Mouse (Mus musculus): ENCODE data around the gene Usp54. TPM values are rescaled to one million over a fixed set of nuclear protein-coding genes. Genes with fewer than 3 reads are reported as not detected.

The Usp54 gene
- polyA plus RNA-seq, 1 experiment from 2014 or later = 6.1 TPM

- Histone ChIP-seq H3K9ac (ENCODE audit: low read length) (no peak overlapping the region), H3K4me3 (ENCODE audit: control insufficient read depth in 1 of 2, insufficient read depth in 1 of 2, low read depth in 1 of 2, low read length in 2 of 2) (no peak overlapping the region), H3K27ac (replicated peaks in 1 of 2; ENCODE audit: control insufficient read depth in 1 of 2, insufficient read depth in 1 of 2, low read depth in 2 of 2, low read length in 2 of 2) (no peak overlapping the region), H3K36me3 (ENCODE audit: control insufficient read depth, insufficient read depth, low read length) (peaks cover 67% of the 10 kb centered on the region), H3K4me1 (ENCODE audit: control insufficient read depth in 2 of 2, insufficient read depth in 2 of 2, low read length in 2 of 2) (peaks cover 0 to 6% of the 10 kb centered on the region in 2 experiments; a peak in 2 of 4 replicates), H3K4me2 (ENCODE audit: low read length) (no peak overlapping the region), H3K27me3 (ENCODE audit: control insufficient read depth, insufficient read depth, low read length) (no peaks in the 10 kb centered on the region), H3K9me3 (ENCODE audit: control insufficient read depth, low read length) (no peaks in the 10 kb centered on the region)
- ATAC-seq (ENCODE audit: insufficient number of reproducible peaks, insufficient read depth, low FRiP score, low read depth) = no peak
- 98% methylated on average over 2 of the region's 2 CpGs for WGBS
Measured at GRCm38 (mm10) chr14:20550136-20550535, 90.7 kb downstream of the Usp54 start.

- H3K4me1 ChIP-seq (ENCODE audit: control insufficient read depth in 2 of 2, insufficient read depth in 2 of 2, low read length in 2 of 2) = peaks cover 0 to 19% of the 10 kb centered on the region in 2 experiments; a peak in 2 of 4 replicates
- H3K27me3 ChIP-seq (ENCODE audit: control insufficient read depth, insufficient read depth, low read length) = no peaks in the 10 kb centered on the region
- H3K4me2 ChIP-seq (ENCODE audit: low read length) = peak within 1 kb of the TSS; percentile 72
- peaks cover 37% of the 10 kb centered on the region for H3K36me3 ChIP-seq (ENCODE audit: control insufficient read depth, insufficient read depth, low read length)
- peak; percentile 86 for ATAC-seq (ENCODE audit: insufficient number of reproducible peaks, insufficient read depth, low FRiP score, low read depth)
- WGBS = under 1% methylated on average over 29 of the region's 29 CpGs
- H3K4me3 ChIP-seq (ENCODE audit: control insufficient read depth in 1 of 2, insufficient read depth in 1 of 2, low read depth in 1 of 2, low read length in 2 of 2) = peak within 1 kb of the TSS; percentile 66 to 70
- no peaks in the 10 kb centered on the region for H3K9me3 ChIP-seq (ENCODE audit: control insufficient read depth, low read length)
- H3K27ac ChIP-seq (replicated peaks in 1 of 2; ENCODE audit: control insufficient read depth in 1 of 2, insufficient read depth in 1 of 2, low read depth in 2 of 2, low read length in 2 of 2) = peak within 1 kb of the TSS; percentile 92 to 99
- H3K9ac ChIP-seq (ENCODE audit: low read length) = peak within 1 kb of the TSS; percentile 79
Measured at GRCm38 (mm10) chr14:20546415-20546814, 94.4 kb downstream of the Usp54 start, which contains the start of gene Ppp3cb. Gene Ppp3cb (minus strand): TSS chr14:20546573.

GRCm38 (mm10) chr14:20545529-20546331 is 95.1 kb downstream of the Usp54 start:
- peak overlapping the region; percentile 72 for H3K4me2 ChIP-seq (ENCODE audit: low read length)
- H3K4me1 ChIP-seq (ENCODE audit: control insufficient read depth in 2 of 2, insufficient read depth in 2 of 2, low read length in 2 of 2) = peaks cover 0 to 19% of the 10 kb centered on the region in 2 experiments; a peak in 2 of 4 replicates
- H3K36me3 ChIP-seq (ENCODE audit: control insufficient read depth, insufficient read depth, low read length) = peaks cover 30% of the 10 kb centered on the region
- peak; percentile 99 for ATAC-seq (ENCODE audit: insufficient number of reproducible peaks, insufficient read depth, low FRiP score, low read depth)
- peak overlapping the region; percentile 79 for H3K9ac ChIP-seq (ENCODE audit: low read length)
- no peaks in the 10 kb centered on the region for H3K27me3 ChIP-seq (ENCODE audit: control insufficient read depth, insufficient read depth, low read length)
- peak overlapping the region; percentile 66 to 70 for H3K4me3 ChIP-seq (ENCODE audit: control insufficient read depth in 1 of 2, insufficient read depth in 1 of 2, low read depth in 1 of 2, low read length in 2 of 2)
- H3K9me3 ChIP-seq (ENCODE audit: control insufficient read depth, low read length) = no peaks in the 10 kb centered on the region
- H3K27ac ChIP-seq (replicated peaks in 1 of 2; ENCODE audit: control insufficient read depth in 1 of 2, insufficient read depth in 1 of 2, low read depth in 2 of 2, low read length in 2 of 2) = peak overlapping the region; percentile 92 to 99
- 1% methylated on average over 47 of the region's 67 CpGs for WGBS

- Histone ChIP-seq H3K9me3 (ENCODE audit: control insufficient read depth, low read length) (no peaks in the 10 kb centered on the region), H3K4me3 (ENCODE audit: control insufficient read depth in 1 of 2, insufficient read depth in 1 of 2, low read depth in 1 of 2, low read length in 2 of 2) (peak overlapping the region in 1 of 2 experiments; percentile 70; a peak in 2 of 4 replicates), H3K27me3 (ENCODE audit: control insufficient read depth, insufficient read depth, low read length) (no peaks in the 10 kb centered on the region), H3K36me3 (ENCODE audit: control insufficient read depth, insufficient read depth, low read length) (peaks cover 20% of the 10 kb centered on the region), H3K9ac (ENCODE audit: low read length) (peak overlapping the region; percentile 79), H3K4me2 (ENCODE audit: low read length) (peak overlapping the region; percentile 72), H3K4me1 (ENCODE audit: control insufficient read depth in 2 of 2, insufficient read depth in 2 of 2, low read length in 2 of 2) (peaks cover 0 to 19% of the 10 kb centered on the region in 2 experiments; a peak in 2 of 4 replicates), H3K27ac (replicated peaks in 1 of 2; ENCODE audit: control insufficient read depth in 1 of 2, insufficient read depth in 1 of 2, low read depth in 2 of 2, low read length in 2 of 2) (no peak overlapping the region)
- no peak for ATAC-seq (ENCODE audit: insufficient number of reproducible peaks, insufficient read depth, low FRiP score, low read depth)
- 72% methylated on average over 7 of the region's 7 CpGs for WGBS
Measured at GRCm38 (mm10) chr14:20544467-20545411, 96.1 kb downstream of the Usp54 start.

GRCm38 (mm10) chr14:20529643-20530042 is 111.2 kb downstream of the Usp54 start:
- Histone ChIP-seq H3K9ac (ENCODE audit: low read length) (no peak overlapping the region), H3K27me3 (ENCODE audit: control insufficient read depth, insufficient read depth, low read length) (no peaks in the 10 kb centered on the region), H3K4me3 (ENCODE audit: control insufficient read depth in 1 of 2, insufficient read depth in 1 of 2, low read depth in 1 of 2, low read length in 2 of 2) (no peak overlapping the region), H3K4me2 (ENCODE audit: low read length) (no peak overlapping the region), H3K4me1 (ENCODE audit: control insufficient read depth in 2 of 2, insufficient read depth in 2 of 2, low read length in 2 of 2) (no peaks in the 10 kb centered on the region), H3K36me3 (ENCODE audit: control insufficient read depth, insufficient read depth, low read length) (peaks cover 20% of the 10 kb centered on the region), H3K9me3 (ENCODE audit: control insufficient read depth, low read length) (no peaks in the 10 kb centered on the region), H3K27ac (replicated peaks in 1 of 2; ENCODE audit: control insufficient read depth in 1 of 2, insufficient read depth in 1 of 2, low read depth in 2 of 2, low read length in 2 of 2) (no peak overlapping the region)
- ATAC-seq (ENCODE audit: insufficient number of reproducible peaks, insufficient read depth, low FRiP score, low read depth) = no peak
- WGBS = 84% methylated on average over 4 of the region's 4 CpGs

GRCm38 (mm10) chr14:20520179-20520578 is 120.7 kb downstream of the Usp54 start:
- H3K4me1 ChIP-seq (ENCODE audit: control insufficient read depth in 2 of 2, insufficient read depth in 2 of 2, low read length in 2 of 2) = no peaks in the 10 kb centered on the region
- no peak overlapping the region for H3K4me2 ChIP-seq (ENCODE audit: low read length)
- no peaks in the 10 kb centered on the region for H3K9me3 ChIP-seq (ENCODE audit: control insufficient read depth, low read length)
- 96% methylated on average over 2 of the region's 2 CpGs for WGBS
- no peaks in the 10 kb centered on the region for H3K27me3 ChIP-seq (ENCODE audit: control insufficient read depth, insufficient read depth, low read length)
- peaks cover 69% of the 10 kb centered on the region for H3K36me3 ChIP-seq (ENCODE audit: control insufficient read depth, insufficient read depth, low read length)
- no peak overlapping the region for H3K4me3 ChIP-seq (ENCODE audit: control insufficient read depth in 1 of 2, insufficient read depth in 1 of 2, low read depth in 1 of 2, low read length in 2 of 2)
- no peak overlapping the region for H3K27ac ChIP-seq (replicated peaks in 1 of 2; ENCODE audit: control insufficient read depth in 1 of 2, insufficient read depth in 1 of 2, low read depth in 2 of 2, low read length in 2 of 2)
- ATAC-seq (ENCODE audit: insufficient number of reproducible peaks, insufficient read depth, low FRiP score, low read depth) = no peak
- no peak overlapping the region for H3K9ac ChIP-seq (ENCODE audit: low read length)

- ATAC-seq (ENCODE audit: insufficient number of reproducible peaks, insufficient read depth, low FRiP score, low read depth) = no peak
- H3K27ac ChIP-seq (replicated peaks in 1 of 2; ENCODE audit: control insufficient read depth in 1 of 2, insufficient read depth in 1 of 2, low read depth in 2 of 2, low read length in 2 of 2) = no peak overlapping the region
Measured at GRCm38 (mm10) chr14:20508424-20508823, 132.4 kb downstream of the Usp54 start.

More at GRCm38 (mm10) chr14:20508424-20508823, 132.4 kb downstream of the Usp54 start:
- Histone ChIP-seq H3K27me3 (ENCODE audit: control insufficient read depth, insufficient read depth, low read length) (no peaks in the 10 kb centered on the region), H3K36me3 (ENCODE audit: control insufficient read depth, insufficient read depth, low read length) (peaks cover 59% of the 10 kb centered on the region), H3K9me3 (ENCODE audit: control insufficient read depth, low read length) (no peaks in the 10 kb centered on the region), H3K9ac (ENCODE audit: low read length) (no peak overlapping the region), H3K4me3 (ENCODE audit: control insufficient read depth in 1 of 2, insufficient read depth in 1 of 2, low read depth in 1 of 2, low read length in 2 of 2) (no peak overlapping the region), H3K4me2 (ENCODE audit: low read length) (no peak overlapping the region), H3K4me1 (ENCODE audit: control insufficient read depth in 2 of 2, insufficient read depth in 2 of 2, low read length in 2 of 2) (no peaks in the 10 kb centered on the region)
- WGBS = 66% methylated on average over 2 of the region's 2 CpGs
